Mouse (Mus musculus) spleen, adult 18-20 months (tissue): ENCODE measurements around the gene Tmem255b.

ENCODE experiments used
- DNase-seq, 2 experiments: peaks; one replicate each; pipeline ENCODE4 v3.0.0; 2022; ENCODE audit warnings: mixed read lengths in 2 of 2

The Tmem255b gene

DNA sequence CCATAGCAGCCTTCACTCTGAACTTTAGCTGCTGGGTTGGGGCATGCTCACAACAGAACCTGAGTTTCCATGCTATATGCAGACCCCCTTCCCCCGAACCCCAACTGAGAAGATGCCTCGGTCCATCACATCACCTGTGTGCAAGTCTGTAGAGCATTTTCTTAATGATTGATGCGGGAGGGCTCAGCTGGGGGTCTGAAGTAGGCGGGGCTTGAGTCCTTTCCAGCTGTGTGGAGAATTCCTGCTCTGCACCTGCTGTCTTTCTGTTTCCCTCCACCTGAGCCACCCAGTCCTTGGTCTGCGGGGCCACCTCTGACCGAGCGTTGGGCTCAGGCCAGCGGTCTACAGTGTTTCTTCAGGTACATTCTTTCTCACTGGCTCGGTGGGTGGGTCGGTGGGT is at the start of gene Tmem255b:
Gene Tmem255b, plus strand, starts transcription at position 301 of the 400 bp plus-strand sequence.
- DNase-seq, result no peak

DNA sequence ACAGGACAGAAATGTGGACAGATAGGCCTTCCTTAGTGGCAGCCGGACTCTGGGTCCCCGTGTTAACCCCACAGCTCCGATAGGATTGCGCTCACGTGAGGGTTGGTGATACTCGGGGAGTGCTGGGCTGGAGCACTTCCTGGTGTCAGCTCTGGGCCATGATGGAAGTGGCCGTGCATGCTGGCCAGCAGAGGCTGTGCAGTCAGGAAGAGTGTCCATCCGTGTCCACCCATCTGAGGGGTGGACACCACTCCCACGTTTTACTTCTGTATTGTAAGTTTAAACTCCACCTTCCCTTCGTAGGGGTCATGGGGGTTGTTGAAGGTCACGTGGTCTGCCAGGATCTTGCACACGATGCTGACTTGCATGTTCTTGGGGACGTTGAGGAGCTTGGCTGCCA is 48.6 kb upstream of the Tmem255b start:
- no peak for DNase-seq

DNA sequence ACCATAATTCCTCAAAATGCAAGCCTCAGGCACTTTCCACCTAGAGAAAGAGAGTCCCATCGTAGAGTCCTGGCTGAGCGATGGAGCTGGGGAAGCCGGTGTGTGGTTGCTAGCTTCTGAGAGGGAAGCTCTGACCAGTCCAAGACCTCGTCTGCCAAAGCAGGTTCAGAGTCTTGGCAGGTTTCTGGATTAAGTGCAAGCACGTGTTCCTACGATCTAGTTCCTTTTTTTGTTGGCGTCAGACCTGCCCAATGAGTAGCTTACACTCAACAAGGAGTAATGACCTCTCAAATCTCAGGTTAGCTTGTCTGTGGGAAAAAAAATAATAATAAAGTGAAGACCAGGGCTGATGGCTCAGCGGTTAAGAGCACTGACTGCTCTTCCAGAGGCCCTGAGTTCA is 47.3 kb upstream of the Tmem255b start:
- no peak for DNase-seq

DNA sequence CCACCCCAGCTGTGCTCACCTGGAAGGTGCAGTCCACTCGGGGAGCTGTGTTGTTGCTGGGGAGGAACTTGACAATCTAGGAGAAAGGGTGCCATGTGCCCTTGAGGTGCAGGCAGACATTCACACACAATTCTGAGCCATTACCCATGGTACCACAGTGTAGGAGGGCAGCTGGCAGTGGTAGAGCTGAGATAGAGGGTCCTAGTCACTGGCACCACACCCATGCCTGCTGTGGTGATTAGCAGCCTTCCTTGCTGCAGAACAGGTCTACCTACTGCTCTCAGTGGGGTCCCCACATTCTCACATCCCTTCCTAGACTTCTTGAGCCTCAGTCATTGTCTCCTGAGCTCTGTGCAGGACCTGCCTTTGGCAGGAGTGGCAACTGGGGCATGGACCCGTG is 46.2 kb upstream of the Tmem255b start:
- no peak for DNase-seq

DNA sequence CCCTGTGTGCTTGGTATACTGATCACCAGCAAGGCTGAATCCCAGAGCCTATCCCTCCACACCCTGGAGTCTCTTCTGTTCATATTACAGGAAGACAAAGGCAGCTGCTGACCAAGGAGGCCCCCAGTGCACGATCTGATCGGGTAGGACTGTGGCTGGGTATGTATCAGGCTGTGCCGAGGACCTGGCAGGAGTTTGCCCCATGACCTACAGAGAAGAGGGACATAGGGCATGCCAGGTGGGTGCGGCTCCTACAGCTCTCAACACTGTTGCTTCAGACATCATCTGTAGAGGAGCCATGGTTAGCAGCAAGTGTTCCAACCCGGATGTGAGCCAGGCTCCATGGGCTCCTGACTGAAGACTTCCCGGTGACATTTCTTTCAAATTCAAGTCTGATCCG is 41.1 kb upstream of the Tmem255b start:
- no peak for DNase-seq

DNA sequence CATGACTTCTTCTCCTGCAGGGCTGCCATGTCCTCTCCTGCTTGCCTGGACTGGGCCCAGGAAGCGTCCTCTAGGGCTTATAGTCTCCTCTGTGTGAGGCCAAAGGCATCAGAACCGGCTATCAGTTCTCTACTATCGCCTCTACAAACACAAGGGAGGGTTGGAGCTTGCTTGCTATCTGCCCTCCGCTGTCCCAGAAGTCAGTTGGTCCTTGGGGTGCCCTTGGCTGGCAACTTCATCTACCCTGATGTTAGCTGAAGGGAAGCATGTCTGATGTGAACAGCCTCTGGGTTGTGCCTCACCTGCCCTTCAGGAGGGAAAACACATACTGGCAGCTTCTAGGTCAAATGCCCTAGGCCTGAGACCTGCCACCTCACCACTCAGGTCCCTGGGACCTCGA is 38.3 kb upstream of the Tmem255b start, which contains the start of gene Atp4b:
Gene Atp4b, minus strand, starts transcription at position 101 of the 400 bp plus-strand sequence.
- no peak for DNase-seq

DNA sequence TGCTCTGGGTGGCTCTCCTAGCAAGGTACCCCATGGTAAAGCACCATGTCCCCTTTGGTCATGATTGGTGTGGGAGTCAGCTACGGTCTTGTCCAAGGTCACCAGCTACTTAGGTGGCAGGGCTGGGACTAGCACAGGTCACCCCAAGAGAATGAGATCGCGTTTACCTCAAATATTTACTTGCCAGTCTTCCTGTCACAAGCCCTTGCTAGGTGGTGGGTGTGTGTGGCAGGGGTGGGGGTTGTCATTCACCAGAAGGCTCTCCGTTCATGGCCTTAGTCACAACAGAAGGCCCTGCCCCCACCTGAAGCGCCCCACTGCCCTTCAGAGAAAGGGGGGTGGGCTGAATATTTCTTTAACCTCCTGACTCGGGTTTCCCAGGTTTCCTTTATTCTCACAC is 31.5 kb upstream of the Tmem255b start:
- DNase-seq, result no peak

DNA sequence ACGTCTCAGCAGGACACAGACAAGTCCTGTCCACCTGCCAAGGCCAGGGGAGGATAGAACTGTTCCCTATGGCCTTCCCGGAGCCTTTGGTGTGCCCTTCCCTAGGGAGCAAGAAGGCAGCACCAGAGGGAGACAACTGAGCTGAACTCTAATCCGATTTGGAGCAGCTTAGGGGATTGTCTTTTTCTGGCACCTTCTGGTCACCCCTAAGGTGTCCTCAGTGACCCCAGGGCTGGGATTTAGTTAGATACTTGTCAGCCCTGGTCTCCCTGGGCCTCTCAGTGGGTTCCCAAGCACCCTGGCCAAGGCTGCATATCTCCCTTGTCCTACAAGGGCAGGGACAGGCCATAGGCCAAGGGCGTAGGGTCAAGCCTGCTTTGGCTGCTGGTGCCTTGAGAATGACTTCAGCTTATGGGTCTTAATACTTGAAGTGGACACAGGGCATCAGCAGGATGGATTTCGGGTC is 30.3 kb upstream of the Tmem255b start, which contains the start of gene Grk1:
Gene Grk1, plus strand, starts transcription at position 416 of the 466 bp plus-strand sequence.
- no peak for DNase-seq

DNA sequence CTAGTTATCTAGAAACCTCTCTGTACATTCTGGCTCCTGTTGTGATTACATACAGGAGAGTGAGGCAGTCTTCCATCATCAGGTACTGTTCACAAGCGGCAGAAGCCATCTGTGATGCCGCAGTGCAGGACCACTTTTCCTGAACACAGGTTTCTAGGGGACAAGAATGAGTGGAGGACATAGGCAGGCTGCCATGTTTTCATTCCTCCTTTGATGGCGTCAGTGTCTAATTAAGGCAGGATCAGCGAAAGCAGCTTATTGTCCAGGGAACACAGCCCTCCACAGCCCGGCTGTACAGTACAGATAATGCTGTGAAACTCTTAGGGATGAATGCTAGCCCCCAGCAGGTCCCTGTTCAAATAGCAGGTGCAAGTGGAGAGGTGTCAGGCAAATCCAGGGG is 29.0 kb upstream of the Tmem255b start:
- DNase-seq, result no peak

DNA sequence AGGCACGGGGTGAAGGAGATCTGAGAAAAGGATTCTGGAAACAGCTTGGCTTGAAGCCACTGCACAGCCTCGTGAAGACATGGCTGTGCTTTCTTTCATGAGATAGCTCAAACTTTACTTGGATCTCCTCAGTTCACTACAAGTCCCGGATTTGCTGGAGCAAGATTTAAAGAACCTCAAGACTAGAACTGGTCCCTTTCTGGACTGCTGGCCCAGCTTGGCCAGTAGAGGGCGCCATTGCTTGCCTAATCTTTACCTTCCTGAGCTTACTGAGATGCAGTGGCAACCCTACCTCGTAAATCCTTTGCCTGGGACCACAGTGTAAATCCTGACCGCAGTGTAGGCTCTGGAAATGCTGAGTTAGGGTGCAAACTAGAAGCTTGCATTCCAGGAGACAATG is 23.4 kb upstream of the Tmem255b start:
- peak; percentile 14 to 43 for DNase-seq

DNA sequence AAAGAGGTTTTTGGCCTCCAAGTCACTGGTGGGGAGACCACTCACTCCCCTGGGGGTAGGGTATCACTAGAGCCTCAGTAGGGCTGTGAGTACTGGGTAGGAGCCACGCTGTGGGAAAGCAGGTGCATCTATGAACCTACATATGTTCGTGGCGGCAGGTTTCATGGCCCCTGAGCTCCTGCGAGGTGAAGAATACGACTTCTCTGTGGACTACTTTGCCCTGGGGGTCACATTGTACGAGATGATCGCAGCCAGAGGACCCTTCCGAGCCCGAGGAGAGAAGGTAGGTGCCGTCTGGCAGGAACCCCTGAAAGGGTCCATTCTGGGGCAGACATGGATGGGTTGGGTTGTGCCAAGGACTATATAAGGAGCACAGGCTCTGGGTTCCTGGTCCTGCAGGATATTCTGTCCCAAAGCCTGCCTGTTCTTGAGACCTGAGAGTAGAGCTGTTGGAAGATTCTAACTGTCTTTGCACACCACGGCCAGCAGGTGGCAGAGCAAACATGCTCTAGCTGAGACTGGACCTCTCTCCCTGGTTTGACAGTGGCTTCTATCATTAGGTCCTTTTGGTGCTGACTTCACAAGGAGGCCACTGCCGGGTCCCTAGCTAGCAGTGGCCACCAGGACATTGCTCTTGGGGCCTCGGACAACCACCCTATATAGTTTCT is 22.0 kb upstream of the Tmem255b start:
- DNase-seq, result peak in 1 of 2 experiments; percentile 38

DNA sequence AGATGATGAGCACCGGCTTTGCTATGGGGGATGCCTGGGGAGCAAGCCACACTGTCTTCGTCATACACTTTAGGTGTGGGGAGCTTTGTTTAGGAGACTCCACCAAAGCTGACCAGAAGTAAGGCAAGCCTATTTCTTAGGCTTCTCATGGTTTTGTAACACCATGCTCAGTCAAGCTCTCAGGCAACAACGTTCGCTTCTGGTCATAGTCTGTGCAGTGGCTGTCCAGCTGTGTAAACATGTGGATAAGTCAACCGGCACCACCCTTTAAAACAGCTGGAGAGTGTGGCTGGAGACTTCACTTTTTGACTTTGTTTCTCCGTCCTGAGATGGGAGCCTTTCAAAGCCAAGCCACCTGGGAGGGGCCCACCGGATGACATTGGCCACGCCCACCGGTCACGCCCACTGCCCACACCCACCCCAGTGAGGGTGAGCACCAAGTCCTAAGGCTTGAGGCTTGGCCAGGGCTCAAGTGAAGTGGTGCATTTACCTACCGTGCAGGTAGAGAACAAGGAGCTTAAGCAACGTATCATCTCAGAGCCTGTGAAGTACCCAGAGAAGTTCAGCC is 21.1 kb upstream of the Tmem255b start:
- DNase-seq, result no peak

DNA sequence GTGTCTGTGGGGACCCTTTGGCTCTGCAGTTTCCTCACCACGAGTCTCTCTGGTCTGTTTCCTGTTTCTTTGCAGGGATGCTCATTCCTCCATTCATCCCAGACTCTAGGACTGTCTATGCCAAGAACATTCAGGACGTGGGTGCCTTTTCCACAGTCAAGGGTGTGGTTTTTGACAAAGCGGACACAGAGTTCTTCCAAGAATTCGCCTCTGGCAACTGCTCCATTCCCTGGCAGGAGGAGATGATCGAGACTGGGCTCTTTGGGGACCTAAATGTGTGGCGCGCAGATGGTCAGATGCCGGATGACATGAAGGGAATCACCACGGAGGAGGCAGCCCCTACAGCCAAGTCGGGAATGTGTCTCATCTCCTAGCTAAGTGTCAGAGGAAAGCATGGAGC is 19.1 kb upstream of the Tmem255b start:
- no peak for DNase-seq

DNA sequence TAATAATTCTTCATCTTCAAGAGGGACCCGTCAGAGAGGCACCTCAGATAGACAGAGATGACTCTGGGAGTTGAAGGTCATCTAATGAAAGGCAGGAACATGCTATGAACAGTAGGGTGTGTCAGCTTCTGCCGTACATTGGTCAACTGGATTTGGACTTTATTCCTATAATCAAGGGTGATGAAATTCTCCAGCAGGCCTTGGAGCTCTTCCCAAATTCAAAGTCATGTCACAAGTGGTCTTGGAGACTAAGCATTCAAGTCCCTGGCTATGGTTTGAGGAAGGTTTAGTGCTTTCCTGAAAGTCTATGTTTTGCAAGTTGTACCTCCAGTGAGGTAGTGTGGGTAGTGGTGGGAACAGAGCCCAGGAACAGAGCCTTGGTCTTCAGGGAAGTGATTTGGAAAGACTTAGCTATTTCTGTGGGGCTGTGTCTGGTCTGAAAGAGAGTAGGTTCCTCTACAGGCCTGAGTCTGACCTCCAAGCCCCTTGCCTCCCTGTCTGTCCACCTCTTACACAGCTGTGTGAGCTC is 15.8 kb upstream of the Tmem255b start:
- DNase-seq, result no peak

DNA sequence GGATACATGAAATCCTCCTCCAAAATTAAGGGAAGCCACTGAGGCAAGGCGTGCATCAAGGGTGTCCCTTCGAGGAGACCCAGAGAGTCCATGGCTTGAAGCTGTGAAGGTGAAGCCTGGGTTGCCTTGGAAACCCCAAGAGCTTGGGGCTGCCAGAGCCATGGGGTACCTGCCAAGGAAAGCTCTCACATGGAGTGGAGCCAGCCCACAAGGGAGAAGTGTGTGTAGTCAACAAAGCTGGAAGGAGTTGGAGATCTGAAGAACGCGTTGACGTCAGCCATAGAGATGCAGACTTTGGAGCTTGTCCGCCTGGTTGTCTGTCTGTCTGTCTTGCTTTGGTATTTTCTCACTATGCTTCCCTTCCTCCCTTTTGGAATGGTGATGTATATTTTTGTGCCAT is 14.0 kb upstream of the Tmem255b start:
- no peak for DNase-seq

DNA sequence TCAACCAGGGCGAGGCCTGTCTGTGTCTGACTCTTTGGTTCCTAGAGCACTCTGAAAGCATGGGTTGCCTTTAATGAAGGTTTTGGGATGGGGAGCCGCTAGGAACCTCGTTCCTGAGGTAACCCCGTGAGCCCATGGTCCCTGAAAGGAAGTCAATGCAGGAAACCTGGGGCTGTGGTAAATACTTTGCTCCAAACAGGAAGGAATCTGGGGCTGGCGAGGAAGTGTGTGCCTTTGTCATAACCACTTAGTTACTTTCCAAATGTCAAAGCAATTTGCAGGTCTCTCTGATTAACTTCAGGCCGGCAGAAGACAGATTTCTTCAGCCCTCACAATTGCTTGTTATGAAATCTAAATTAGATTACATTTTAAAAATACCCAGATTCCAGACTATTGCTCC is 7.6 kb upstream of the Tmem255b start:
- no peak for DNase-seq

DNA sequence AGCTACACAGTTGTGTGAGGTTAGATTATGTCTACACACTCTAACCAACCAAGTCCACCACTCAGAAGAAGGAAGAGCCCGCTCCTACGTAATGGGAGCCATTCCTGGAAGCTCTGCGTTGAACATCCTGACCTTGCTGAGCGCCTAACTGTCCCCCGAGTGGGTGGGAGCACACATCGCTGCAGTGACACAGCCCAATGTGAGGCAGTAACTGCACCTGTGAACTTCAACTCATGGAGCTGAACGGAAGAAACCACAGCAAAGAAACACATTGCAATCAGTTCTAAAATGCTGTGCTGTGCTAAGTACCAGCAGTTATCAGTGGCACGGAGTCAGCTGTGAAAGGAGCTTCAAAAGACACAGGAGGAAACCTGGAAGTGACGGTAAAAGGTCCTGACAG is 6.8 kb upstream of the Tmem255b start:
- DNase-seq, result no peak

DNA sequence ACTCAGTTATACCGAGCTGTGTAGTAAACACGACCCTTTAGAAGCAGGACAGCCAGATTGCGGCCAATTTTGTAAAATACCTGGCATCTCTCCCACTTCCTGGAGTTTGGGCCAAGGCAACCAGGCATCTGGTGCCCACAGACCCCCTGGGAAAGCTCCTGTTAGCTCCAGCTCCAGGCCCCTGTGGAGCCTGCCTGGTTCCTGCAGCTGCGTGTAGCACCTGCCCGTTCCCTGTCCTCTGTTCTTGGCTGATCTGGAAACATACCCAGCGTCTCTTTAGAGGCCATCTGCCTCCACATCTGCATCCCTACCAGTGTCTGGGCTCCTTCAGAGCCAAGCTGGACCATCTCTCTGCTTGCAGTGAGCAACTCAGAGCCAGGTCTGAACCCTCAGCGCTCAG is 4.6 kb upstream of the Tmem255b start:
- no peak for DNase-seq

DNA sequence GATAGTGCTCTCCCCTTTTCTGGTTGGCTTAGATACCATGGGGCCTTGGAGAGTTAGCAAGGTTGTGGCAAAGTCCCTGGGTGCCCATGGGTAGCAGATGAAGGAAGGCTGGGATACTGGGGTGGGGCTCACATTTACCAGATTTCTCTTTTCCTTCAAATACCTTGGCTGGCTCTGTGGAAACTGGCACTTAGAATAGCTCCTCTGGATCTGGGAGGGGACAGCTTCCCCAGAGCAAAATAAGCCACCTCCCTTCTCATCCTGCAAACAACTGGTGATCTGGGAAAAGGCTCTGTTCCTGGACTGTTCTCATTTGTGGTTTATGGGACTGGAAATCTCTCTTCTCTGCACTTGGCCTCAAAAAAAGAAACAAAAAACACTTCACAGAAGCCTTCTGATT is 4.1 kb upstream of the Tmem255b start:
- DNase-seq, result no peak

DNA sequence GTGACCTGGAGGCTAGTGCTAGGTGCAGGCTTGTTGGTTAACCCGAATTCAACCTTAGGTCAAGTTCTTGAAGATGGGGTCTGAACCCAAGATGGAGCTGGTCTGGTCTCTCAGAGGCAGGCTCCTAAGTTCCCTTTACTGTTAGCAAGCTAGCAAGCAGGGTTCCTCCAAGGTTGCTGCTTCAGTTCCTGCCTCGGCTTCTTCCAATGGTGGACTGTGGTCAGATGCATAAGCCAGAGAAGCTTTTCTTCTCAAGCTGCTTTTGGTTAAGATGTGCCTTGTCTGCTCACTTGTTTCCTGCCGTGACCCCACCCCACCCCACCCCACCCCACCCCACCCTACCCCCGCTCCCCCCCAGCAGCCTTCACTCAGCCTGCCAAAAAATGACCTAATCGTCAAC is 1.9 kb upstream of the Tmem255b start:
- no peak for DNase-seq

DNA sequence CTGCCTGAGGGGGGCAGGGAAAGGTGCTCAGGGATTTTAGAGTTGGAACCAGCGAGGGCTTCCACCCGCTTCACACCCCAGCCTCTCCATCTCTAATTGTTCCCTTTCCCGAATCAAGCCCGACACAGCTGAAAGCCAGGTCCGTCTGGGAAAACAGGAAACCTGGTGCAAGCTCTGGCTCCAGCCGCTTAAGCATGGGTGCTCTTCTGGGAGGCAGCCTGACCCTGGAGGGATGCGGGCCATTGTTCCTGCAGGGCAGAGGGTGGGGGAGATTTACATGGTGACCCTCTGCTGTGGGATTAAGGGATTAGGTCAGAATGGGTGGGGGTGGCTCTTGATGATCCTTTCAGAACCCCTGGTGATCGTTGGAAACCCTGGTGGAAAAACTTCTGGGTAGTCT is 1.1 kb downstream of the Tmem255b start:
- DNase-seq, result no peak

DNA sequence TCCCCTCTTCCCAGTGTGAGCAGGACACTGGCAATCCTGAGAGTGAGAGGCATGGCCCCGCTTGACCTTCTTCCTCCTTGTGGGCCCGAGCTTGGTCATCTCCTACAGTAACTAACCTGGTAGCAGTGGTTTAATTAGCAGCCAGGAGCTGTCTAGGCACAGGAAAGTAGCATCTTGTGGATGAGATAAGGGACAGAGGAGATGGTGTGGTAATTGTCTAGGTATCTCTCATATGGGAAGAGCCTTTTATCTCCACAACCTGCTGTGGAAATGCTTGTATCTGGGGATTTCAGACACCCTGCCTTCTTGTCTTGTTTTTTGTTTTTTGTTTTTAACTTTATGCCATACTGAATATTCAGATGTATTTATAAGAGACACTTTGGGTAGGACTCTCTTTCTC is 2.5 kb downstream of the Tmem255b start:
- no peak for DNase-seq

DNA sequence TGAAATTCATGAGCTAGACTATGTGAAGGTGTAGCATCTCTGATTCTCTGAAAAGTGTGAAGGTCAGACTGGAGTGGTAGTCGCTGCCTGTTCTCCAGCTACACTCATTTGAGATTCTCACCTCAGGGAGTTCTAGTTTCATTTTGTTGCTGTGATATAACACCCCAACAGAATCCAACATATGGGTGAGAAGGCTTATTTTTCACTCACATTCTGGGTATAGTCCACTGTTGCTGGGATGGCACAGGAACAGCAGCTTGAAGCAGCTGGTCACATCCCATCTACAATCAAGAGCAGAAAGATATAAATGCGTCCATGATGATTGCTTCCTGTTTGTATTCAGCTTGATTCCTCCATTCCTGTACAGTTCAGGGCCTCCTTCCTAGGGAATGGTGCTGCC is 7.2 kb downstream of the Tmem255b start:
- no peak for DNase-seq

DNA sequence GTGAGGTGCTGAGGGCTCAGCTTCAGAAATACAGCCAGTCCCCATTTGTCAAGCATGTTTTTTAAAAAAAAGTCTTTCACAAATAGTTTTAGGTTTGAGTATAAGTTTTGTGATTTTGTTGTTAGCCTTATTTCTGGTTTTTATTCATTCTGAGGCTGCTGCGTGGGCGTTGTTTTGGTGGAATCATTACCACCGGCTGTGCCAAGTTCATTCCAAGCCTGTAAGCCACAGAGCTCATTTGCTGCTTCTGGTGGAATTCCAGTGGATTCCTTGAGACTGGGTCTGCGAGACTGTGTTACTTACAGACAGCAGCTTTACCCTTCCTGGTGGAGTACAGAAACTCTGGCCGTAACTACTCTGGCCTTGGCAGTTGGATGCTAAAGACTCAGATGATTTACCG is 11.5 kb downstream of the Tmem255b start:
- no peak for DNase-seq

DNA sequence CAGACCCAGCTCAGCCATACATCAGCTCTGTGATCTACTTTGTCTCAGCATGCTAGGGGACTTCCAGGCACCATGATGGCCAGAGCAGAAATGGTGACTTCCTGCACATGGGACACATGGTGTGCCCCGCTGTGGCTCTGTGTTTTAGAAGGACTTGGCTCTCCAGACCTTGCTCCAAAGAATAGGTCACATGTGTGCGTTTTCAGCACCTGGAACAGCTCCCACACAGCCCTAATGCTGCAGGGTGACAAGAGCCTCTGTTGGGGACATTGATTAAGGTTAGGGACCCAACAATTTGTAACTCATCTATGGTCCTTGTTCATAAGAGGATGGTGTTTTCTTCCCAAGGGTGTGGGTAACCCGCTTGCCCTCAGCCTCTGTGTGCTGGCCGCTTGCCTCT is 13.2 kb downstream of the Tmem255b start:
- DNase-seq, result no peak
